Mouse (Mus musculus) left cerebral cortex, postnatal 10 days (tissue): ENCODE data around the gene Gimap4. TPM values are rescaled to one million over a fixed set of nuclear protein-coding genes. Genes with fewer than 3 reads are reported as not detected.
A peak's percentile ranks its signal among the peaks of the same experiment; 100 is the strongest.
"Not testable (repeated sequence)": the region's sequence is repeated elsewhere in the genome, so short reads cannot be mapped to it uniquely, and the experiment has no call there.

Experiments used
- DNase-seq, 2 experiments: peaks; one replicate each; pipeline ENCODE4 v3.0.0; 2021 to 2022; ENCODE audit warnings: low spot score in 2 of 2, mixed read lengths in 1 of 2; ENCODE audit errors: extremely low spot score in 1 of 2
- intact Hi-C: fragments of 180-260 bp; cut with DNase I; formaldehyde crosslinking; loops from one replicate; pipeline ENCODE4 v1.15.1; 2025
- total RNA-seq, 2 experiments: library from RNA; stranded (reverse); gene quantifications; 2 replicates each; pipeline ENCODE4 v1.2.3; 2021

Gimap4 gene
- total RNA-seq, 2 experiments from 2014 or later = 0.55 to 0.66 TPM

- DNase-seq = no peak
- intact Hi-C loops = no loop called here
These were observed 9.9 kb upstream of the Gimap4 start for GRCm38 (mm10) chr6:48674291-48675058.

GRCm38 (mm10) chr6:48675400-48675930, 8.9 kb upstream of the Gimap4 start:
- no peak for DNase-seq

GRCm38 (mm10) chr6:48675931-48676859, 8.2 kb upstream of the Gimap4 start, which contains the start of gene Gimap9:
TSS of gene Gimap9 (plus strand) at chr6:48676129.
- intact Hi-C loops = no loop called here
- peak in 1 of 2 experiments; percentile 36 for DNase-seq

More at GRCm38 (mm10) chr6:48675400-48675930, 8.9 kb upstream of the Gimap4 start:
- intact Hi-C loops = no loop called here

DNA sequence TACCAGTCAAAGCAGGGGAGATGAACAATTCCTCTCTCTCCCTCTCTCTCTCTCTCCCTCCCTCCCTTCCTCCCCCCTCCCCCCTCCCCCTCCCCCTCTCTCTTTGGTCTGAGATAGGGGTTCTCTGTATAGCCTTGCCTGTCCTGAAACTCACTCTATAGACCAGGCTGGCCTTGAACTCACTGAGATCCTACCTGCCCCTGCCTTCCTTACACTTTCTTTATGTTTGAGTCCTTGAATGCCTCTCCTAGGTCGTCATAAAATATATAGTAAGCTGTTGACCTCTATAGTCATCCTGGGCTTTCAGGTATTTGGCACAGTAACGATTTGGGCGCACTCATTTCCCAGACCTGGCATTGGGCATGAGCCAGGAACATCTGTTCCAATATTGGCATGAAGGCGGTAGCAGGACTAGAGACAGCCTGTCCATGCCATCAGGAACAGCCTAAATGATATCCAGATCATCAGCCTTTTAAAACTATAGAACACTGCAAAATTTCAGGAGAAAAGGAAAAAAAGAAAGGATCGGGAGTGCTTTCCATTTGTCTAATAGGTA, 7.4 kb upstream of the Gimap4 start:
- DNase-seq = no peak
- intact Hi-C loops = no loop called here

DNA sequence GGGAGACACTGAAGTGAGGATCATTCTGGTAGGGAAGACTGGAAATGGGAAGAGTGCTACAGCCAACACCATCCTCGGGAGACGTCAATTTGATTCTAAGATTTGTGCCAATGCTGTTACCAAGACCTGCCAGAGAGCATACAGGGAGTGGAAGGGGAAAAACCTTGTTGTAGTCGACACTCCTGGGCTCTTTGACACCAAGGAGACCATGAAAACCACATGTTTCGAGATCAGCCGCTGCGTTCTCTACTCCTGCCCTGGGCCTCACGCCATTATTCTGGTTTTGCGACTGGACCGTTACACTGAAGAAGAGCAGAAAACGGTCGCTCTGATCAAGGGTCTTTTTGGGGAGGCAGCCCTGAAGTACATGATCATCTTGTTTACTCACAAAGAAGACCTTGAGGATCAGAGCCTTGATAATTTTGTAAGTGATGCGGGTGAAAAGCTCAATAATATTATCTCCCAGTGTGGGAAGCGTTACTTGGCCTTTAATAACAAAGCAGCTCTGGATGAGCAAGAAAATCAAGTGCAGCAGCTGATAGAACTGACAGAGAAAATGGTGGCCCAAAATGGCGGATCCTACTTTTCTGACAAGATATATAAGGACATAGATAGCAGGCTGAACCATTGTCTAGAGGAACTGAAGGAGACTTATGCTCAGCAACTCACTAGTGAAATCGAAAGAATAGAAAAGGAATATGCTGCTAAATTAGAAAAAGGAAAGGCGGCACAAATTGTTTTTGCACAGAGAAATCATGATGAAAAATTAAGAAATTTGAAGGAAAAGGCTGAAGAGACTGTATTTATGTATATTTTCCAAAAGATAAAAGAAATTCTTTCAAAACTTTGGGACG, 6.6 kb upstream of the Gimap4 start:
- DNase-seq = no peak
- intact Hi-C loops = no loop called here

- intact Hi-C loops = no loop called here
- DNase-seq = no peak
These were observed 6.0 kb upstream of the Gimap4 start for GRCm38 (mm10) chr6:48678391-48678790.

GRCm38 (mm10) chr6:48679701-48680100, 4.6 kb upstream of the Gimap4 start:
- DNase-seq = no peak
- intact Hi-C loops = no loop called here

GRCm38 (mm10) chr6:48680421-48680820, 3.9 kb upstream of the Gimap4 start:
- no peak for DNase-seq
- intact Hi-C loops = no loop called here

DNA sequence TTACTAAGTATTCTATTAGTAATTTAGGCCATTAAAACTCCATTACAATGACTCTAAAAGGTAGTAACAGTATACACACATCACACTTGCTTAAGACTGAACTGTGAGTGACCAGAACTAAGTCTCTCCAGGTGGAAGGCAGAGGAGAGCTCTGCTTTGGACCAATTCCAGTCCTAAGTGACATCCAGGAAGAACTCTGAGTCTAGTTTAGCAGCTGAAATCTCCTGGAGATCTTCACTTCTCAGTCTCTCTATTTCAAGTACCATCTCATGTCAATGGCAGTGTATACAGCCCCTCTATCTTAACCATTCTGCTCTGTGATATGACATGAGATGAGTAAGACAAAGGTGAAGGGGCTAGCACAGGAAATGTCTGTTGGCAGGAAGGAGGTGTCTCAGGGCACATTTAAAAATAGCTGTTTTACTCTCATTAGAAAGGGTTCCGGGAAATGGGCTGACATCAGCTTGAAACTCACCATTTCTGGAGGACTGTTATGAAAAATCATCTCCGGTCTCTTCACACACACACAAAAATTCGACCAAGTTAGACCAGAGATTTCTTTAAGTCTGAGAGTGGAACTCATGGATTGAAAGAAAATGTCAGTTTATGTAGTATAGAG, 2.8 kb upstream of the Gimap4 start:
- intact Hi-C loops = no loop called here
- no peak for DNase-seq

GRCm38 (mm10) chr6:48682271-48682670, 2.1 kb upstream of the Gimap4 start:
- DNase-seq = no peak
- intact Hi-C loops = no loop called here

DNA sequence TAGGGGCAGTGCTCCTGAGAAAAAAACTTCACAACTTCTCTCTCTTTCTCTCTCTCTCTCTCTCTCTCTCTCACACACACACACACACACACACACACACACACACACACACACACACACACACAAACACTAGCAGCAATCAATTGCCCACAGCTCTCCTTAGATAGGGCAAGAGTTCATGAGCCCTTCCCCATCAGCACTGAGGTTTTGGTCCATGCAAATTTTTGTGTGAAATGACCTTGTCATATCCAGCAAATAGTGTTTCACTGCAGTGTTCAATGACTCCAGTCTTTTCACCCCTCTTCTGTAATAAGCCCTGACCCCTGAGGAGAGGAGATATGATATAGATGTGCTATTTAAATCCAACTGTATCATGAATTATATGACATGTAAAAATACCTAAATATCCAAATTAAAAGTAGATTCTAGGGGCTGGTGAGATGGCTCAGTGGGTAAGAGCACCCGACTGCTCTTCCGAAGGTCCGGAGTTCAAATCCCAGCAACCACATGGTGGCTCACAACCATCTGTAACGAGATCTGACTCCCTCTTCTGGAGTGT, 1.0 kb upstream of the Gimap4 start:
- intact Hi-C loops, DNase-seq: not testable (repeated sequence)

DNA sequence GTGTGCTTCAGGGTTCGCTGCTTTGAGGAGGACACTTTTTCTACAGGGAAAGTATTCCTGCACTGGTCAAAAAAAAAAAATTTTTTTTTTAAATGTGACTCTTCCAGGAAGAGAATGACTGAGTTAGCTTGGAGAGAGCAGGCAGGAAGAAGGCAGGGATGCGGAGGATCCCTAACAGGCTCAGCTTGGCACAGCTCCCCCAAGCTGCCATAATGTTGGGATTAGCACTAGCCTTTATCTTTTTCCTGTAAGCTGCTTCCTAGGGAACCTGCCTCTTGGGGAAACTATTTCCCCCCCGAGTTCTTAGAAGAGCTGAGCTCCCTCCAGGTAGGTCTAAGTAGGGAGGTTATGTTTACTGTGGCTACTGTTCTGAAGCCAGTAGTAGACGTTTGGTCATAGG, 457 bp downstream of the Gimap4 start:
- no peak for DNase-seq
- intact Hi-C loops = no loop called here

GRCm38 (mm10) chr6:48685251-48685650, 902 bp downstream of the Gimap4 start:
- intact Hi-C loops = no loop called here
- no peak for DNase-seq

- no peak for DNase-seq
- intact Hi-C loops = no loop called here
These were observed 1.6 kb downstream of the Gimap4 start for GRCm38 (mm10) chr6:48685694-48686665.

GRCm38 (mm10) chr6:48687077-48687476, 2.7 kb downstream of the Gimap4 start:
- intact Hi-C loops = no loop called here
- DNase-seq = no peak

GRCm38 (mm10) chr6:48689320-48689719, 5.0 kb downstream of the Gimap4 start:
- intact Hi-C loops = no loop called here
- no peak for DNase-seq

- DNase-seq = no peak
- intact Hi-C loops = no loop called here
These were observed 8.6 kb downstream of the Gimap4 start for GRCm38 (mm10) chr6:48692962-48693361.
